Mouse (Mus musculus): ENCODE data around the gene Pet117.
"Not testable (repeated sequence)": the region's sequence is repeated elsewhere in the genome, so short reads cannot be mapped to it uniquely, and the experiment has no call there.

Gene Pet117

DNA sequence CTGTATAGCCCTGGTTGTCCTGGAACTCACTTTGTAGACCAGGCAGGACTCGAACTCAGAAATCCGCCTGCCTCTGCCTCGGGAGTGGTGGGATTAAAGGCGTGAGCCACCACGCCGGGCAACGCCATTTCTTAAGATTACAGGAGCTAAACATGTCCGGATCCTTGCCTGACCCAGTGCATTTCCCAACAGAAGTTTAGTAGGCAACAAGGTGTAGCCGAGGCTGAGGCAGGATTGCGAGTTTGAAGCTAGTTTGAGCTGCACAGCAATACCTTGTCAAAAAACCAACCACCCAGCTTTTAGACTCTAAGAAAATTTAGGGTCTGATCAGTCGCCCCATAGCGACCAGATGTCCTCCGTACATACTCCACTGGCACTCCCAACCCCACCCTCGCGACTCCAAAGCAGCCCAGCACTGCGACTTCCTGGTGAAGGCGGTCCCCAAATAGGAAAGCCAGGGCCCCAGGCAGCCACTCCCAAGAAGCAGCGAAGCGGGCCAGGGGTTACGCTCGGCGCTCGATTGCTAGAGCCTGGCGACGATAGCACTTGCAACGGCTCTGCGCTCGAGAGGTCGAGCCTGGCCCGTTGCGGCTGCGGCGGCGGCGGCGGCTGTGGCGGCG is at the start of gene Pet117, which contains the start of gene Kat14:
Gene Pet117 (plus strand): TSS at position 597 of the 620 bp plus-strand sequence.
Gene Kat14 (plus strand): TSS at position 584 of the 620 bp plus-strand sequence.
- DNase-seq (ENCODE audit: low spot score) = peak; percentile 96

DNA sequence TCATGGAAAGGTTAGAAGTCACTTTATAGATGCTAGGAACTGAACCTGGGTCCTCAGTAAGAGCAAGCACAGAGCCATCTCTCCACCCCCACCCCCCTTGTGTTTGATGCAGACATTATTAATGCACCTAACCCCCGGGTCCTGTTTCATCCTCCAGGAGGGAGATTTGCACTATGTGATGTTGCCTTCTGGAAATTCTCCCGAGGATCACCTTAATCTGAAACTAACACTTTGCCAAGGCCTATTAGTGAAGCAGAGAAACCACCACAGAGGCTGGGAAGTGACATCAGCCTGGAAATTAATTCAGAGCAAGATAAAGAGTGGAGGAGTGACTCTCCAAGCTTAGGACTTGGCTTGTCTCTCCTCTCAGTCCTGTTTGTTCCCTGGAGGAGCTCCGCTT is 44.6 kb upstream of the Pet117 start:
- no peak for DNase-seq (ENCODE audit: low spot score)

DNA sequence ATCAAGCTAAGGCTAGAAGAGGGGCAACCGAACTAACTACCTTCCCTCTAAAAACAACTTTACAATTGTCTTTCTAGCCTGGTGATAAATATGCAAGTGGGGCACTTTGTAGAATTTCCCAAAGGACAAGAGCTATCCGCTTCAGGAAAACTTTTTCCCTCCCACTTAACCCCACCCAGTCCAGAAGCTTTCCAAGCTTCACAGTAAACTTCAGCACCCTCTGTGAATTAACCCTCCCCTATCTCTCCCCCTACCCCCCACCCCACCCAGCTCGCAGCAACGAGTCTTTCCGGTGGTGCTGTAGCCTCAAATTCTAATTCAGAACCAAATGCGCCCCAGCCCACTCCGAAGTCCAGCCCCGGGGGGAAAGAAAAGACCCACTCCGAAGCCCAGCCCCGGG is 39.3 kb upstream of the Pet117 start:
- DNase-seq (ENCODE audit: low spot score) = no peak

DNA sequence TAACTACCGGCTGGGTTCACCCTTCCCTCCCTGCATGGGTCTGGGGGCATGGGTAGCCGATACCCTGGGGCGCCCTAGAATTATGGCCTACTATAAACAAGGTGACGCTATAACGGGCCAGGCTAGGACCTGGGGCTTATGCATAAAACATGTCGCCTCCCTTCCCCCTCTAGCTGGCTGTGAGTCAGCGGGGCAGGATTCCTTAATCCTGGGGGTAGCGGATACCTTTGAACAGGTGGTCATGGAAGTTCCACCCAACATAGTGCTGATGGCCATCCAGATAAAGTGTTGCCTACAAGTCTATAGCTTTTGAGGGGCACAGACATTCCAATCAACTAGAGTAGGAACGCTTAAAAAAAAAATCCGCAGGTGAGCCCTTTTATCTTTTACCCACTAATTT is 38.9 kb upstream of the Pet117 start:
- DNase-seq (ENCODE audit: low spot score) = no peak

DNA sequence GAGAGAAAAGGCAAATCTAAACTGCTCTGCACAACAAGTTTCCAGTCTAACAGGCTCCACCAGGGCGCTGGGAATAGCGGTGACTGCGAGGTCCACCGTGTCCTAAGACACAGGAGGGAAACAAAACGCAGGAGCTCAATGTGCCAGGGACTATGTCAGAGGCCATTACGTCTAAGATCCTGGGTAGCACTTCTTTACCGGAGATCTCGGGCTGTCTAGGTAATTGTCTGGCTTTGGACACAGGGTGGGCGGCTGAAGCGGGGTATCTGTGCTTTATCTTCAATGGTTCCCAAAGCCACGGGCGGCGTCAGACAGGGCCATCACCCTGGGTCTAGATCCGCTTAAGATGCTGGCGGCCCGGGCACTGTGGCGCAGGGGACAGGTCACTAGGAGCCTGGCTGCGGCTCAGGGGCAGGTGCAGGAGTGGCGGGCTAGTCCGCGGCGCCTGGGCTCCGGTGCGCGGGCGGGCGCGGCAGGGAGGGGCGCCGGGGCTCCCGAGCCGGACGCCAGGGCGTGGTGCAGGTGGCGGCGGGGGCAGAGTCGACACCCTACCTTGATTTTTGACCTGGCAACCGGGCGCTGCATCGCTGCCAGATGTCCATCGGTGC is 38.3 kb upstream of the Pet117 start:
- DNase-seq (ENCODE audit: low spot score) = no peak

DNA sequence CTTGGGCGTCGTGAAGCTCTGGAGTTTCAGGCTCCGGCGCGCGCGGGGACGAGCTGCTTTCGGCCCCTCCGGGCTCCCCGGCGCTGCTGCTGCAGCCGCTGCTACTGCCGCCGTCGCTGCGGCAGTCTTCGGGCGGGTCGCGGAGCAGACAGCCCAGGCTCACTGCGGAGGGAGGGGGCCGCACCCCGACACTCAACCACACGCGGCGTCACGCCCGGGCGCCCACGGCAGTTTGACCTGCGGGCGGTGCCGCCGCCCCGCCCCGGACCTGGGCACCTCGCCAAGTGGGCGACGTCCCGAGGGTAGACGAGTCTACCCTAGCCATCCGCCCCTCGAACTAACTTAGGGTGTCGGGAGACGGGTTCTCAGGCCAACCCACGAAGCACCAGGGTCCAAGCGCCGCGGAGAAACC is 37.8 kb upstream of the Pet117 start:
- peak; percentile 12 for DNase-seq (ENCODE audit: low spot score)

DNA sequence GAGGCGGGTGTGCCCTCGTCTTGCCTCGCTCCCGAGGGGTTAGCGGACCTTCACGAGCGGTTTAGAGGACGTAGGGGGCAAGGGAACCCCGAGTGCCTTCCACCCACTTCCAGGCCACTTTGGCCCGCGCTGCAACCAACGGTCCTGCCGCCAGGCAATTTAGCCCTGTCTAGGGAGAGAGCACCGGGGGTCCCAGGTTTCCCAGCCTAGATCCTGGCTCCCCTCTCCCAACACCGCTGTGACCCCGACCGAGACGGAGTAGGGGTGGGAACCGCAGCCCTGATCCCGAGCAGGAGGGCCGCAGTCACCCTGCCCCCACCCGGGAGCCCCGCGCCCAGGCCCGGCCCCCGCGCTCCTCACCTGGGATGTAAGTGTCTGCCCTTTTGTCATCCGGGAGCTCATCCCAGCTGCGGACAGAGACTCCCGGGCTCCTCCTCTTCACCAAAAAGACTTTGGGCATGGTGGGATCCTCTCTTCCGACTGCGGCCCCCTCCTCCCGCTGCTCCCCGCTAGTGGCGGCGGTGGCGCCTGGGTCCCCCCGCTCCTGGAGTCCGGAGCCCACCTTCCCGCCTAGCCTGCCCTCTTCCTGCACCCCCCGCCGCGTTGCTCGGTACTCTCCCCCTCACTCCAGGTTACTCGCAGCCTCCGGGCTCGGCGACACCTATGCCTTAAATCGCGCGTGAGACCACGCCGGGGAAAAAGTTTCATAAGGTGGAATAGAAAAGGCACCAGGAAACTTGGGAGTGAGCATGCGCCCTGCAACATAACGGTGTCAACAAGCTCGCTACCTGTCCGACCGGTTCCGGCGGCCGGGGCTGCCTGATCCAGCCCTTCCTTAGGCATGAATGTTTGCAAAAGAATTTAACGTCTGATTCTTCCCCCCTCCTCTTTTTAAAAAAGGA is 37.1 kb upstream of the Pet117 start, which contains the start of gene Ovol2:
Gene Ovol2 (minus strand): TSS at position 746 of the 902 bp plus-strand sequence.
- peak; percentile 38 for DNase-seq (ENCODE audit: low spot score)

DNA sequence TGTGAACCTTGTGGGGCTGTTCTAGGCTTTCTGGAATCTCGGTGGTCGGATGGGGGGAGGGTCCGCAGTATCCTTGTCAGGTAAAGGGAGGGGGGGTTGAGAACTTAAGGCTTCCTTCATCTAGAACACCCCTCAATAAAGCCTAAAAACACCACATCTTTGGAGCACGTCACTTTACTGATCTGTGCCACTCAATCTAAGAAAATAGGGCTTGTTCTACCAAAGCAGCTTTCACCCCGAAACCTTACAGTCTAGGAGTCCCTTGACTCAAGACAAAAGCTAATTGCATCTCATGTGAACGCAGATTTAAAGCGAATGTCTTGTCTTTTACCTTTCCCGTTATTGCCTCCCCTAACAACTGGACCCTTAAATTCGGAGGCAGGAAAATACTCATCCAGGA is 36.3 kb upstream of the Pet117 start:
- no peak for DNase-seq (ENCODE audit: low spot score)

DNA sequence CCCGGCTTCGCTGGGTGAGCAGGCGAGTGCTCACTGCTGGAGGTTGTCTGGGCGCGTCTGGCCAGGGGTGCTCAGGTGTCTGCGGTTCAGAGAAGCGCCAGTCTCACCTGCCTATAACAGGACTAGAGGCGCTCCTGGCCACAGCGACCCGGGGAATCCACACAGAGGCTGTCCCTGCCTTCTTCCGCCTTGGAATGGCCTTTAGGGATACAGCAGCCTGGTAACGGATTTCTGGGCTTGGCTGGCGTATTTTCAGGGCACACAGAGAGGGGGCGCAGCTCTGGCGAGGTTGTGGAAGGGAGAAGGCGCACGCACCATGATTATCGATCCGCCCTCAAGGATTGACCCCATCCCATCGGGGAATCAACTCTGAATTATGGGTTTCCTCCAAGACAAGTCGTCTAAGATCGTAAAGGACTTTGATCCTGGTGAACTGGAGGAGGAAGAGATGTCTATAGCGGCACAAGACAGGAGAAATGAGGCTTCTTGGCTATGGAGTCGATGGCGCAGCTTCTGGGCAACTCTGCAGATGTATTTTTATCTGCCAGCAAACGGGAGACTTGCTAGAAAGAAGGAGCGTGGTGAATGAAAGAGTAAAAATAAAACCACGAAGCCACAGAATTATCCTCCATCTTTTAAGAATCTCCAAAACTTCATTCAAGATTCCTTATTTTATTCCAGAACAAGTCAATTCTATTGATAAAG is 35.5 kb upstream of the Pet117 start:
- DNase-seq (ENCODE audit: low spot score) = peak; percentile 40

DNA sequence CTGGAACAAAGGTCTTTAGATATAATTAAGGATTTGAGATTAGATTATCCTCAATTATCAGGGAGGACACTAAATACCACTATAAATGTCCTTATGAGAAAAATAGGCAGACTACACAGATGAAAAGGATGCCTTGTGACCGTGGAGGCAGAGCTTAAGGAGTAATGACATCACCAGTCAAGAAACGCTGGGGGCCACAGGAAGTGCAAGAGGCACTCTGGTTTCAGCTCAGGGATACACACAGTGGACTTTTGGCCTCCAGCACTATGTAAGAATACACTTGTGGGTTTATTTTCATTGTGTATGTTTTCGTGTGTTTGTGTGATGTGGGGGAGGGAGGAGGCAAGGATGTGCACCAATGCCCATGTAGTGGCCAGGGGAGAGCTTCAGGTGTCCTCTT is 31.6 kb upstream of the Pet117 start:
- no peak for DNase-seq (ENCODE audit: low spot score)

DNA sequence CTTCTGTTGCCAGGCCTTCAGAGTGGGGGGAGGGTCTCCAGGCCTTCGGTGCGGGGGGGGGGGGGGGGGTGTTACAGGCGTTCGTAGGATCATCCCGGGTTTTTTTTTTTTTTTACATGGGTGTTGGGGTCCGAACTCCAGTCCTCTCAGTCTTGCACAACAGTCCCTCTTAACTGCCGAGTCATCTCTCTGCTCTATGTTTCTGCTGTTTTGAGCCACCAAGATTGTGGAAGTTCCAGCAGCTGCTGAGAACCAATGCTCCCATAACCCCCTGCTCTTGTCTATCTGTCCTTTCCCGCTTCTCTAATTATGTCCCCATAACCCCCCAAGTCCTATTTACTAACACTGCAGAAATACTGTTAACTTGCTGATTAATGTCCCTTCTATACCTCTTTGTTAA is 31.1 kb upstream of the Pet117 start:
- no peak for DNase-seq (ENCODE audit: low spot score)

DNA sequence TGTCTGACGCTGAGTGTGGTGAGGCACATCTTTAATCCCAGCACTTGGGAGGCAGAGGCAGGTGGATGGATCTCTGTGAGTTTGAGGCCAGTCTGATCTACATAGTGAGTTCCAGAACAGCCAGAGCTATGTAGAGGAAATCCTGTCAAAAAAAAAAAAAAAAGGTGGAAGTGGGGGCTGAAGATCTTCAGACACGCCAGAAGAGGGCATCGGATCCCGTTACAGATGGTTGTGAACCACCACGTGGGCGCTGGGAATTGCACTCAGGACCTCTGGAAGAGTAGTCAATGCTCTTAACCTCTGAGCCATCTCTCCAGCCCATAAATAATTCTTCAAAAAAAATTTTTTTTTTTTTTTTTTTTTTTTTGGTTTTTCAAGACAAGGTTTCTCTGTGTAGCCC is 30.6 kb upstream of the Pet117 start:
- not testable (repeated sequence) for DNase-seq (ENCODE audit: low spot score)

DNA sequence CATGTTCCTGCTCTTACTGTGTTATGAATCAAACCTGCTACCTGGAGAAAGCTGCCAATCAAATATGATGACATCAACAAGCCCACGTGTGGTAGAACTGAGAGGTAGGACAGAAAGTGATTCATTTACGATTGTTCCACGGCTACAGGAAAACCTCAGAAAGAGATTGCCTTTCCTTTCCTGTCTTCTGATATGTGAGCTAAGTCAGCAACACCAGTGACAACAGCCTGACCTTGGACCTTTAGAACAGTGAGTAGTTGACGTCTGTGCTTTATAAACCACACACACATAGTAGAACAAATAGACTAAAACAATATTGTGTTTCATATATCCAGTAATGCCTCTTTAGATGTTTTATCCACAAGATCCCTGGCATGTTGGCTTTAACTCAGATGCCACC is 25.6 kb upstream of the Pet117 start:
- no peak for DNase-seq (ENCODE audit: low spot score)

DNA sequence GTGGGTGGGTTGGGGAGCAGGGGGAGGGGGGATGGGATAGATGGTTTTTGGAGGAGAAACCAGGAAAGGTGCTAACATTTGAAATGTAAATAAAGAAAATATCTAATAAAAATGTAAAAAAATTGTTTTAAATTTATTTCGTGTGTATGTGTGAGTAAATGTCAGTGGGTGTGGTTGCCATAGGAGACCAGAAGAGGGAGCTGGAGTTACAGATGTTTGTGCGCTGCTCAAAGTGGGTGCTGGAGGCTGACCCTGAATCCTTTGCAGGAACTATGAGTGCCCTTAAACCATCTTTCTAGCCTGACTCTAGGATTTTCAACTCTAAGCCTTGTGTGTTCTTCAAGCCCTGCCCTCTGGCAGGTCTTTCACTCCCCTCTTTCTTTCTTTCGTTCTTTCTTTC is 20.3 kb upstream of the Pet117 start:
- DNase-seq (ENCODE audit: low spot score) = no peak

DNA sequence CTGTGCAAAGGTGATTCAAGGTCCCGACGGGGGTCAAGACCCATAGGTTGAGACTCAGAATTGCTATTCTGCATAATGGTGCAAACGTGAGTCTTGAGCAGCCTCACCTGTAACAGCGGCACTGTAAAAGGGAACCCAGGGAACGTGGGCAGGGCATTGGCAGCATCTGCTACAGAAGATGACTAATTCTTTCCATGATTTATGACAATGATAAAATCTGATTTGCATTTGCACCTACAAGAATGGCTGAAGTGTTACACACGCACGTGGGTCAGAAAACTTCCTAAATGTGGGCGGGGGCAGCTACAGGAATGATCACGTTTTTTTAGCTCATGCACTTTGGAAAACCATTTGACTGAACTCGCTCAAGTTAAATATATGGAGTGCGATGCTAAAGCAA is 16.0 kb upstream of the Pet117 start:
- no peak for DNase-seq (ENCODE audit: low spot score)

DNA sequence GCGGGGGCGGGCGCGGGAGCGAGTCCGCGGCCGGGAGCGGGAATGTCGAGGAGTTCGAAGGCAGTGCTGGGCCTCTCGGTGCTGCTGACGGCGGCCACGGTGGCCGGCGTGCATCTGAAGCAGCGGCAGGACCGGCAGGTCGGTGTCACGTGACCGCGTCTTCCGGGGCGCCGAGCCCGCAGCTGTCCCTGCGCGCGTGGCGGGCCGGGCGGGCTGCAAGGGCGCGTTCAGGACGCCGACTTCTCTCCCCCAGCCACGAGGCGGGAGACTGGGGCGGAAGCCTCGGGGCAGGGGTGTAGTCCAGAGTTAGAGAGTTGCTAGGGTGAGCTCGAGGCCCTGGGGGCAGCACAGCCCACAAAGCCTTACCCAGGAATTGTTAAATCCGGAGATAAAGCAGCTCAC is 225 bp downstream of the Pet117 start:
- peak; percentile 84 for DNase-seq (ENCODE audit: low spot score)

DNA sequence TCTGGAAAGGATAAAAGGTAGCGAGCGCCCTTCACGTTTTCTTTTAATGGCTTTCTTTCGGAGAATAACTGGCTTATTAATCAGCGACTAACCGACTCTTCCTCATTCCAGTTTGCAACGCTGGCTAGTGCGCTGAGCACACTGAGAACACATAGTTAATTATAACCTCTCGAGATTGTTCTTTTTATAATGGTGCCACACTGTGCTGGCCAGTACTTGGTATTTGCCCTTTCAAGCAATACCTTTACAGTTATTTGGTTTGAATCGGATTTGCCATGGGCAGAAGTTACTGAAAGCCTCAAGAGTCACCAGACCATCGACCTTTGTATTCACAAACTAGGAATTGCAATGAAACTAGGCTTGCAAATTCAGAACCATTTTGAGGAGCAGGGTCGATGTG is 715 bp downstream of the Pet117 start:
- DNase-seq (ENCODE audit: low spot score) = no peak

DNA sequence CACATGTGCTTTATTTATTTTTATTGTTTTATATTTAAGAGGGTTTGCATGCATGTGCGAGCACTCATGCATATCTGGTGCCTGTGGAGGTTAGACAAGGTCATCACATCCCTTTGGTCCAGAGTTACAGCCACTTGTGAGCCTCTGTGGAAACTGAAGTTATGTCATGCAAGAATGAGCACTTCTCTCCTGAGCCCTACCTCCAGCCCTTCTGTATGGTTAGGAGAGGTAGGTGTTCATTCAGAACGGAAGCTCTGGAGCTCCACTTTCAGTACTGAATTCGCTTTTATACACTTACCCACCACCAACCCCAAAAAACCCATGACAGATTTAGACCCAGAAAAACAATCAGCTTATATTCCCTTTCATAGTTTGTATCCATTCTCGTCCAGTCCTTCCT is 2.8 kb downstream of the Pet117 start:
- DNase-seq (ENCODE audit: low spot score) = no peak

DNA sequence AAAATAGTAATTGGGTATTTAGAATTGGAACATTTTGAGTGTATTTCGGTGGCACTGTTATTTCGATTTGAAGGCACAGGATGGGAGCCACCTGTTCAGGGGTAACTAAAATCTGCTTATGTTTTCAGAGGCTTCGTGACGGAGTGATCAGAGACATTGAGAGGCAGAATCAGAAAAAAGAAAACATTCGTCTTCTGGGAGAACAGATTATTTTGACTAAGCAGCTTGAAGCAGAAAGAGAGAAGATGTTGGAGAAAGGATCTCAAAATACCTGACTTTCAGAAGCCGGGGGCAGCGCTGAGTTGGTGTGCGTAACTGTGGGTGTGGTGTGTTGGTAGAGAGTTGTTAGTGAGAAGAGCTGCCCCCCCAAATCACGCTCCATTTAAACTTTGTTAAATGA is 4.3 kb downstream of the Pet117 start:
- no peak for DNase-seq (ENCODE audit: low spot score)

DNA sequence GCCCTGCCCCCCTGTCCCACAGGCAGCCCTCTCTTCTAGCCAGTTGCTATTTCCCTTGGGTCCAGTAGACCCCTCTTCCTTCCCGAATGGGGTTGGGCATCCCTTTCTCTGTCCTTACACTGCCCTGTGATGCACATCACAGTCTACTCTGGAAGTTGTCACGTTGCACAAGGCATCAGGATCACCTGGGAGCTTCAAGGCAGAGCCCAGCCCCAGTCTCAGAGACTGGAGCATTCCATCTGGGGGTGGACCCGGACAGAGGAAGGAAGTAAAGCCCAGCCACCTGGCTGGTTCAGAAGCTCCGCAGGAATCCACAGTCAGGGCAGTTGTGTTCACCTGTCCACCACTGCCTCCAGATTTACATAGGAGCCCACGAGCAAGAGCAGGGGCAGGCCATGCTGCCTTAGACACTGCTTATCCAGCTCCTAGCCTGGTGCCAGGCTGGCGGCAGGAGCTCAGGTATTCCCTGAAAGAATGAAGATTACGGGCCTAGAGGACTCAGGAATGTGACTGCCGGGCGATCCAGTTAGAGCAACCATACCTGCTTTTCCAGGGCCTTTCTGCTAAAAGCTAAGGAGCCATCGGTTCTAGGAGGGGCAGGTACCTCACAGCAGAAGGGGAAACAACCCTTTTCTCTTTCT is 6.4 kb downstream of the Pet117 start:
- no peak for DNase-seq (ENCODE audit: low spot score)

DNA sequence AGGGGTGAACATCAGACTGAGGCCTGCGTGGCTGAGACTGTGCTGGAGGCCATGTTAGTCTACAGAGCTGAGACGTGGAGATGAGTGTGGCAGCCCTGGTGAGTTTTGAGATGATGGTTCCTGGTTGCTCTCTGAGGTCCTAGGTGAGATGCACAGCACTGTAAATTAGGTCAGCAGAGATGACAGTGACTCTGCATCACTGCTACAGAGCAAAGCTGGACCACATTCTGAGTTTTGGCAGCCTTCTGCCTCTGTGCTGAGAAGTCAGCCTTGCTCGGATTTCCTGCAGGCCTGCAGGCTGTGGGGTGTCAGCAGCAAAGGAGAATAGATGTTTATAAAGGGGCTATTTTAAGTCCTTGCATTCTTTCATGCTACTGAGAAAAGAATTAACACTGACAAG is 12.5 kb downstream of the Pet117 start:
- DNase-seq (ENCODE audit: low spot score) = no peak

DNA sequence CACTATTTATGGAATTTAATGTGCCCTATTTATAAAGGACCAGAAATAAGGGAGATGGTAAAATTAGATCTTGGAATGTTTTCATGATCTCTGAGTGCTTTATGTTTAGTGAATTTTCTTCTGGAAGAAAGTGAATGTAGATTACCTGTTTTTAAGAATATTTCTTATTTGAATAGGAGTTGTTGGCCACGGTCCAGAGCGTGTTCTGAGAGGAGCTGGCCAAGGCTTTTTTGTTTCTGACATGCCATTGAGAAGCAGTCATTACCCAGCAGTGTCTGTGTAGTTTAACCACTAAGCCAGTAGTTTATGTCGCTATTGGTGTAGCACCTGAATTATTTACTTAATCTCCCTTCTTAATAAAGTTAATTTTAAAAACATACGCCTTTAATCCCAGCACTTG is 12.9 kb downstream of the Pet117 start:
- DNase-seq (ENCODE audit: low spot score) = no peak

Measured in testis, postnatal 14 days (tissue).